Mouse (Mus musculus) thymus, adult 18-20 months (tissue): ENCODE data around the gene Rsrc1.

Source experiments
- DNase-seq, 2 experiments: peaks; one replicate each; pipeline ENCODE4 v3.0.0; 2022; ENCODE audit warnings: mixed read lengths in 2 of 2

Gene Rsrc1

GRCm38 (mm10) chr3:67373872-67374271 lies 392.7 kb downstream of the Rsrc1 start, which contains the start of gene Mlf1:
Gene Mlf1, plus strand, starts transcription at chr3:67374097.
- peak; percentile 60 to 67 for DNase-seq

- DNase-seq = no peak
These were observed 393.2 kb downstream of the Rsrc1 start for GRCm38 (mm10) chr3:67374360-67374778.

GRCm38 (mm10) chr3:67375063-67375462 lies 393.9 kb downstream of the Rsrc1 start, which contains the start of gene Gm17402:
Gene Gm17402, minus strand, starts transcription at chr3:67375163.
- no peak for DNase-seq

- DNase-seq = no peak
These were observed 397.0 kb downstream of the Rsrc1 start for GRCm38 (mm10) chr3:67378215-67378614.
